Mouse (Mus musculus): Measurements from ENCODE around the gene Fam131a.

Fam131a gene

DNA sequence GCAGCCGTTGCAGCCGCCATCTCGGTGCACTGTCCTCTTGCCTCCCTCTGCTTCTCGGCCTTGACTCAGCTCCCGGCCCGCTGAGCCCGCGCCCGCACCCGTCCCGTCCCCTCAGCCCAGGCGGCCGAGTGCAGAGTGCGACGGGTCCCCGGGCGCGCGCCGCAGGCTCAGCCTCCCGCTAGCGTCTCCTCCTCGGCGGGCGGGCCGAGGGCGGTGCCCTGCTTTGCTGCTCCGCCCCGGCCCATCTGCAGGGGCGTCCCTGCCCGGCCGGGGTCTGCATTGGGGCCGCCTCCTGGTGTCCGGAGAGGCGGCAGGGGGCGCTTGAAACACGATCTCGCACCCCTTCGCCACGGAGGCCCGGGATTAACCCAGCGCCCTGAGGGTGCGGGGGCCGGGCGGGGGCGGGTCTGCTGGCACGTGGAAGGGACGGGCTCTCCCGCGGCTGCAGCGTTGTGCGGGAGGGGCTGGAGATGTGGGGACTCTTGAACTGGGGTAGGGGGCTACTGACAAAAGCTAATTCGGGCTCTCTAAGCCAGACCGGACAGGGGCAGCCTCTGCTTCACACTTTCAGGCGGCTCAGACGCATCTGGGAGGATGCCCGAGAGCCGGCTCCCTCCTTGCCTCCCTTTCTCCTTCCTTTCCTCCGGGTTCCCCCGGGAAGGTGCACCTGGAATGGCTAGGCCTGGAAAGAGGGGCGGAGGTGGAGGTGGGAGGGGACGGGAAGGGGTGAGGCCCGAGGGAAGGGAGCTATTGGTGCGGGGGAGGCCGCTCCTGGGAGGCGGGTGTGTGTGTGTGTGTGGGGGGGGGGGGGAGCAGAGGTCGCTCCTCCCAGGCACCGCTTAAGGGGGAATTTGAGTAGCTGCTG, 23.2 kb downstream of the Fam131a start:
- peak; percentile 77 for DNase-seq (ENCODE audit: low read depth, low spot score)

DNA sequence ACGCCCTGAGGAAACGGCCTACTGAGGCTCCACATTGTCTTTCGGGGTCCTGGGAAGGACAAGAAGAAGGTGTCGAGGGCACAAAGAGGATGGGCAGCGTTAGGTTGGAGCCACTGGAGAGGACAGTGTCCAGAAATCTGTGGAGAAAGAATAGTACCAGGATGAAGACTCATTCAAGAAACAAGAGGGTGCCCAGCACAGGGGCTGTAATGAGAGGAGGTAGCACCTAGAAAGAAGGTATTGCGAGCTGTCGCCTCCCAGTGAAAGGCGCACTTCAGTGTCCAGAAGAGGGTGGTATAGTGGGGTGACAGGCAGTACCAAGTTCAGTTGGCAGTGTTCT, 23.8 kb downstream of the Fam131a start:
- no peak for DNase-seq (ENCODE audit: low read depth, low spot score)

DNA sequence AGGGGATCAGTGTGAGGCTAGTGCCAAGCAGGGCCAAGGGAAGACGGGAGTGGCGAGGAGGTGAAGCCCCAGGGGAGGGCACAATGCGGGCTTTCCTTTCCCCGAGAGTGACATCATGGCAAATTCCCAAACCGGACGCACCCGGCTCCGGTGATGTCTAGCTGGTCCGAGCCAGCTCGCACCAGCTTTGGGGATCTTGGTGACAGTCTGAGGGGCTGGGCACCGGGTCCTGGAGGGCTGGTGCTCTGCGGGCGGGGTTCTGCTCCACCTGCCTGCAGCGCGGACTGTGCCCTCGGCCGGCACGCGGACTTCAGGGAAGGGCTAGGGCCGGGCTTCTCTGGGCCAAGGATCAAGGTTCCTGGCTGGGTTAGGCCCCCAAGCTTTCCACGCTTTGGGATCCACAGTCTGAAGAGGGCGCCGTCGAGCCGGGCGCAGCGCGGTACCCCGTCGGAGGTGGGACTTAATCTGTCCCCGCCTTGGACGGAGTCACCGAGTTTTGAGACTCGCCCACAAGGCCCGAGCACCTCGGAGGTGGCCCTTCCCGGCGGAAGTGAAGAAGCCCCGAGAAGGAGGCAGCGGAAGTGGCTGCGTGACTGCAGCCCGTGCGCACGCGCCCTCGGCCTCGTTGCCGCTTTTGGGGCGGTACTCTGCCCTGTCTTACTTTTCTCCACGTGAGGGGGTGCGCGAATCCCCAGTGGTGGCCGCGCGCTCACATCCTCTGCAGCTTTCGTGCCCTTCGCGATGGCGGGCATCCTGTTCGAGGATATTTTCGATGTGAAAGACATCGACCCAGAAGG, 24.3 kb downstream of the Fam131a start, which contains the start of the genes Polr2h and Clcn2:
Gene Polr2h, plus strand, starts transcription at position 485 of the 797 bp plus-strand sequence.
Gene Clcn2, minus strand, starts transcription at position 566 of the 797 bp plus-strand sequence.
- peak; percentile 98 for DNase-seq (ENCODE audit: low read depth, low spot score)

DNA sequence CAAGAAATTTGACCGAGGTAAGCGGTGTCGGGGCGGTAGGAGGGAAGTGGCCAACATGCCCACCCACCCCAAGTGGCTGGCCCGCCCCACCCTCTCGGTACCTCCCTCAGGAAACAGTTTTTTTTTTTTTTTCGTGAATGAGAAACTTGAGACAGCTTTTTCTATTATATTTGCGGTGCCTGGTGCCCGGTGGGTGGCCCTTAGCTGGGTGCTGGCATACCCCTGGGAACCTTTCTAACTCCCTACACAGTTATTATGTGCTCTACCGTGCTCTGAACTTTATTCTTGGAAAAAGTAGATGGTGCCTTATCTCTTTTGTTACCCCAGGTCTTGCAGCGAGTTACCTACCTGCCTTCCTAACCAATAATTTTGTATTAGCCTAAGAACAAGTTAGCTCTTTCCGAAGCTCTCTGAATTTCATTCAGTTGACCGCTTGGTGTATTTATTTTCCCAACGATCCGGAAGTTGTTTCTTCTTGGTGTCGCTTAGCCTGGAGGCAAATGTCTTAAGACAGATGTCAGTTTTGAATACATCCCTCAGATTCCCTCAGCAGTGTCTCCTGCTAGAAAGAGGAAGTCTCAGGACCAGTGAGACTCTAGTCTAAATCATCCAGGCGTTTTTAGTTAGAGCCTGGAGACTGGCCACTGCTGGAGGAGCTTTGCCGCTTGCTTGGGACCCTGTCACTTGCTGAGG, 25.1 kb downstream of the Fam131a start:
- no peak for DNase-seq (ENCODE audit: low read depth, low spot score)

DNA sequence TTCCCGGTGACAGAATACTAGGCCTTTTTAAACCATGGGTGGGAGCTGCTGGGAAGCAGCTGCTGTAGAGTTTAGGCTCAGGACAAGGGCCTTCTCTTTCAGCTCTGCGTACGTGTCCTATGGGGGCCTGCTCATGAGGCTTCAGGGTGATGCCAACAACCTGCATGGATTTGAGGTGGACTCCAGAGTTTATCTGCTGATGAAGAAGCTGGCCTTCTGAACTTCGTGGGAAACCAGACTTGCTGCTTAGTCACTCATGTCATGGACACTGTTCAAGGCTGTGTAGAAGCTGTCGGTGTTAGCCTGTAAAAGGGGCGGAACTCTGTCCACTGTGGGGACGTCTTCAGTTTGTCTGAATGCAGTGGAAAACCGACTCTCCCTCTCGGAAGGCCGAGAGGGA, 28.8 kb downstream of the Fam131a start:
- no peak for DNase-seq (ENCODE audit: low read depth, low spot score)

DNA sequence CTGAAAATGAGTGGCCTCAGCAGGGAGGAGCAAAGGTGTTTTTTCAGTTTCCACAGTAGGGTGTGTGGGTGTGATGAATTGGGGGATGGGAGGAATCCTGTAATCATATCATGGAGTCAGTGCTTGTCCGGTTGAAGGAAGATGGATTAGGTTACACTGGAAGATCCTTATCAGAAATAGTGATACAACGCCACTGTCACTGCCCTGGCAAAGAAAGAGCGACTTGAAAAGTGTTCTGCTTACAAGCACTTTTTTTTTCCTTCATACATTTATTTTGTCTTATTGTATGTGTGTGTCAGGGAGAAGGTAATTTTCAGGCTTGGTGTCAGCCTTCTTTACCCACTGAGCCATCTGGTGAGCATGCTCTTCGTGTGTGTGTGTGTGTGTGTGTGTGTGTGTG, 29.7 kb downstream of the Fam131a start:
- no peak for DNase-seq (ENCODE audit: low read depth, low spot score)

DNA sequence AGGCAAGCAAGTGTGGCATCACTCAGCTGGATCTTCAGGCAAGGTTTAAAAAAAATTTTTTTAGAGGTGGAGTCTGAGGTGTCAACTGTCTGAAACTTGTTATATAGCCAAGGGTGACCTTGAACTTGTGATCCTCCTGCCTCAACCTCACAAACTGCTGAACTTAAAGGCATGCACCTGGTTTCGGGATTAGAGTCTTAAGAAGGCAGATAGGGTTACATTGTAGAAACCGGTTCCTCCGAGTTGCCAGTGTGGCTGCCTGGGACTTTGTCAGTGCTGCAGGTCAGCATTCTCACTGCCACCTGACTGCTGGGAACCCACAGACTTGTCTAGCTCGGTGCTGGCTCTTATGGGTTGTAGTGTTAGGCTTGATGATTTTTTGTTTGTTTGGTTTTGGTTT, 30.2 kb downstream of the Fam131a start:
- DNase-seq (ENCODE audit: low read depth, low spot score) = no peak

DNA sequence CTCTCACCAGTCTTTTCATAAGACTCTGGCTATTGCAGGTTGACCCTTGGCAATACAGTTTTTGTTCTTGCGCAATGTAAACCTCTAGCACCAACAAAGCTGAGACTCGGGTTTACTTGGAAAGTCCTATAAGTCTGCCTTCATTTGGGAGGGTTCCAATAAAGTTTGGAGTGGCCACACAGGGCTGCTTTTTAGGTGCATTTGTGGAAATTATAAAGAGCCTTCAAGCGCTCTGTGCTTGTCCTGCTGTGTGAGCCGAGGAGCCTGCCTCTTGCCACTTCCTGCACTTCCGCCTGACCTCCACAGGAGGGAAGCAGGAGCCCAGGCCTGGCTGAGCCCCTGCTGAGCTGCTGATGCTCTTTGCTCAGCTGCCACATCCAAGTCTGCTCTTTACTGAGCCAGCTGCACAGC, 31.3 kb downstream of the Fam131a start:
- DNase-seq (ENCODE audit: low read depth, low spot score) = peak; percentile 52

DNA sequence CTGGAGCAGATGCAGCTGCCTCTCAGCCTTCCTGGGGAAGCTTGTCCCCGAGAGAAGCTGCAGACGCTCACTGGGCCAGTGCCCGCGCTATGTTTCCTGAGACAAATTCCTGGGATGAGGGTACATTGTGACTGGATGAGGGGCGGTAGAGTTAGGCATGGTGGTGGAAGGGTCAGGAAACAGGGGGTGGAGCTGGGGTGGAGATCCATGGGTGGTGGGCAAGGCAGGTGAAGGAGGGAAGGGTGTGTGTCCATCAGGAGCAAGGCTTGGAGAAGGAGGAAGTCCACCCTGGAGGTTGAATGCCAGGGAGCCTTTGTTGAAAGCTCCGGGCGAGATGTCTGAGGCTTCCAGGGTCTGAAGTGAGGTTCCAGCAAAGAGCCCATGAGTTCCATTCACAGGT, 32.3 kb downstream of the Fam131a start:
- DNase-seq (ENCODE audit: low read depth, low spot score) = no peak

DNA sequence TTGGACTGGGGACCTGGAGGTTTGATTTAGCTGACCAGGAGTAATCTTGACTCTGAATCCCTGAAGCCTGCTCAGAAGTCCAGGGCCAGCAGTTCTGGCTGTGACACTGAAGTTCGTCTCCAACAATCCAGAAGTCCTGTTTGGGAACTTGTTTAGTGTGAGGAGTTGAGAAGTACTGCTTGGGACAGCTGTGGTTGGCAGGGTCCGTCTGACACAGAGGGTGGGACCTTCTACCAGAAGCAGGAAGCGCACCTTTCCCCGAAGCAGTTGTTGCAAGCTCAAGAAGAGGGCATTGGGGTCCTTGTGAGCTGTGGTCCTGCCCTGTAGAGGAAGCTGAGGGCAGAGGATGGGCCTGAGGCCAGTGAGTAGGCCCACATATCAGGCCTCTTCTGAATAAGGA, 32.7 kb downstream of the Fam131a start:
- DNase-seq (ENCODE audit: low read depth, low spot score) = no peak

DNA sequence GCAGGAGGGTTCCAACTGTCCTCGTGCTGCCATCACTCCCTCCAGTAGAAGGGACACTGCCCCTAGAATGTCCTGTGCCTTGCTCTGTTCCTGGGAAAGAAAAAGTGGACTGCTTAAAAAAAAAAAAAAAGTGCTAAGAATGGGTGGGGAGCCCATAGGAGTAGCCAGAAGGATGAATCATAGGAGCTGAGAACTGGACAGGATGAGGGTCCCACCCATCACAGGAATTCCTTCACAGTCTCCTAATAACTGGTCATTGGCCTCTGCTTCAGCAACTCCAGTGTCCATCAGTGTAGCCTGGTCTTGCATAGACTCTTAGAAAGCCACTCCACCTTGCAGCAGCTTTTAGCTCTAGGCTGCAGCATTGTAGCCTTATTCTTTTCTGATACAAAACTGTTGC, 33.3 kb downstream of the Fam131a start:
- DNase-seq (ENCODE audit: low read depth, low spot score) = no peak

DNA sequence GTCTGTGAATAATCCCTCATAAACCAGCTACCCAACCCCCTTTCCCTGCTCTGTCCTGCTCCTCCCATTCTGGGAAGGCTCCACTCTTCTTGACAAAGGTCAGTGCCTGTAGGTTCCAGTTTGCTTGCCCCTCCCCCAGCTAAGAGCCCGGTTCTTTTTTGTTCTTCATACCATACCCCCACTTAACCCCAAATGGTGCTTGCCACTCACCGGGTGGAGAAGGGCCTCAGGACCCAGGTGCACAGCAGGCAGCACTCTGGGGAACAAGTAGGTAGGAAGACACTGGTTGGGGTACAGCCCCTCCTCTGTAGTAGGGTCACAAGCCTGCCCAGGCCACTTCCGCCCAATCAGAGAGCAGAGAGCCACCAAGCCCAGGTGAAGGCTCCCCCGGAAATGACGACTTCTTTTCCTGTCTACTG, 37.3 kb downstream of the Fam131a start:
- no peak for DNase-seq (ENCODE audit: low read depth, low spot score)

DNA sequence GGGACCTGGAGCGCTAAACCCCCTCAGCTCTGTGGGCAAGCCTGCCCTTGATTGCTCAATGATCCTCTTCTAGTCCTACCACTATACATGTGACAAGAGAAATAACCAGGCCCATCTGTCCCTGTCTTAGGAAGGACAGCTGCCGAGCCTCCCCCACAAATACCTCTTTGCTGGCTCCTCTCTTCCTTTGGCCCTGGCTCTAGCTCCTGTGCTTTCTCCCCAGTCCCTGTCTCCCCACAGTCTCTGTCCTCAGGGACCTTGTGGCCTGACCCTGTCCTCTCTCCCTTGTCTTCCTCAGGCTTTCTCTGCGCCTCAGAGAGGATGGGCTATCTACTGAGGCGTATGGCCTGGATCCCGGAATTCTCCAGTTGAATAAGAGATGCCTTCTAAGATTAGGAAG, 38.6 kb downstream of the Fam131a start:
- no peak for DNase-seq (ENCODE audit: low read depth, low spot score)

DNA sequence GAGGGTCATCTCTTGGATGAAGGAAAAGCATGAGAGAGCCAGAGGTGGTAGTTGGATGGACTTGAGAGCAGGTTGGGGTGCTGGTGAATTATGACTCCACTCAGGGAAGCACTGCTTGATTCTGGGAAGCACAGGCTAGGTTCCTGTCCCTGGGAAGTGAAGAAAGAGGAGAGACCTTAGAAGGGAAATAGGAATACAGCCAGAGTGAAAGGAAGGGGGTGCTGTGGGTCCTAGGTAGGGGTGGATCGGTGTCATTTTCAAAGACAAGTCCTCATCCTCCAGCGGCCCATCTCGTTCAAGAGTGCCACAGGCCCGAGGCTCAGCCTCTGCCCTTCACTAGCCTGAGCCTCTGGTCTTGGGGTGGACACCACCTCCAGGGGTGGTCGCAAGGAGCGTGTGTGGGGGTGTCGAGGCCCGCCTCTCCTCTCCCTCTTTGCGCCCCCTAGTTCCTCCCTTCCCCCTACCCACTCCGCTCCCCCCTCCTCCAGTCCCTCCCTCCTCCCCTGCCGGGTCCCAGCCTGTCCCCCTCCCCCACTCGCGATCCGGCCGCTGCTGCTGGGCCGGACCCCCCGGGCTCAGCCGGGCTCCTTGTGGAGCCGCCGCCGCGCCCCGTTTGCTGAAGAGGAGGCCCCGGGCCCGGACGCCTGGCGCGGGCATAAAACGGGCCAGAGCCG, 39.3 kb downstream of the Fam131a start:
- no peak for DNase-seq (ENCODE audit: low read depth, low spot score)

DNA sequence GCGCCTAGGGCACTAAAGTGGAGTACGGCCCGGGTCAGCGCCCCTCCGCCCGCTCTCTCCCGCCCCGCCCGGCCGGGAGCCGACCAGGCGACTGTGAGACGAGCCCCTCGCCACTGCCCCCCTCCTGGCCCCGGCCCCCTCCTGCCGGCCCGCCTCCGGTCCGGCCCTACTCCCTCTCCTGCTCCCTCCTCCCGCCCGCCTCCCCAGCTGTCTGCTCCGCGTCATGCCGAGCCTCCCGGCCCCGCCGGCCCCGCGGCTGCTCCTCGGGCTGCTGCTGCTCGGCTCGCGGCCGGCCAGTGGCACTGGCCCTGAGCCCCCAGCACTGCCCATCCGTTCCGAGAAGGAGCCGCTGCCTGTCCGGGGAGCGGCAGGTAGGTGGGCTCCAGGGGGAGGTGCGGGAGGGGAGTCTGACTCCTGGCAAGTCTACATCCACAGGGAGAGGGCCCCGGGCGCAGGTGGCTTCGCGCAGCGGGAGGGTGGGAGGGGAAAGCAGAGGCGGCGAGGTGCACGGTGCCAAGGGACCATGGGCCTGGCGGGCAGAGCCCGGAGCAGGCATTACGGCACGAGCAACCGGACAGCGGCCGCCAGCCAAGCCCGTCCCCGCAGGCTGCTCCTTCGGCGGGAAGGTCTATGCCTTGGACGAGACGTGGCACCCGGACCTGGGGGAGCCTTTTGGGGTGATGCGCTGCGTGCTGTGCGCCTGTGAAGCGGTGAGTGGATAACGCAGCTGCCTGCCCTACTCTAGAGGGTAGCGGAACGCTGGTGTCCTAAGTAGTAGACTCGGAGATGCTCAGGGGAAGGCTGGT, 40.1 kb downstream of the Fam131a start, which contains the start of gene Chrd:
Gene Chrd, plus strand, starts transcription at position 203 of the 806 bp plus-strand sequence.
- peak; percentile 22 for DNase-seq (ENCODE audit: low read depth, low spot score)

DNA sequence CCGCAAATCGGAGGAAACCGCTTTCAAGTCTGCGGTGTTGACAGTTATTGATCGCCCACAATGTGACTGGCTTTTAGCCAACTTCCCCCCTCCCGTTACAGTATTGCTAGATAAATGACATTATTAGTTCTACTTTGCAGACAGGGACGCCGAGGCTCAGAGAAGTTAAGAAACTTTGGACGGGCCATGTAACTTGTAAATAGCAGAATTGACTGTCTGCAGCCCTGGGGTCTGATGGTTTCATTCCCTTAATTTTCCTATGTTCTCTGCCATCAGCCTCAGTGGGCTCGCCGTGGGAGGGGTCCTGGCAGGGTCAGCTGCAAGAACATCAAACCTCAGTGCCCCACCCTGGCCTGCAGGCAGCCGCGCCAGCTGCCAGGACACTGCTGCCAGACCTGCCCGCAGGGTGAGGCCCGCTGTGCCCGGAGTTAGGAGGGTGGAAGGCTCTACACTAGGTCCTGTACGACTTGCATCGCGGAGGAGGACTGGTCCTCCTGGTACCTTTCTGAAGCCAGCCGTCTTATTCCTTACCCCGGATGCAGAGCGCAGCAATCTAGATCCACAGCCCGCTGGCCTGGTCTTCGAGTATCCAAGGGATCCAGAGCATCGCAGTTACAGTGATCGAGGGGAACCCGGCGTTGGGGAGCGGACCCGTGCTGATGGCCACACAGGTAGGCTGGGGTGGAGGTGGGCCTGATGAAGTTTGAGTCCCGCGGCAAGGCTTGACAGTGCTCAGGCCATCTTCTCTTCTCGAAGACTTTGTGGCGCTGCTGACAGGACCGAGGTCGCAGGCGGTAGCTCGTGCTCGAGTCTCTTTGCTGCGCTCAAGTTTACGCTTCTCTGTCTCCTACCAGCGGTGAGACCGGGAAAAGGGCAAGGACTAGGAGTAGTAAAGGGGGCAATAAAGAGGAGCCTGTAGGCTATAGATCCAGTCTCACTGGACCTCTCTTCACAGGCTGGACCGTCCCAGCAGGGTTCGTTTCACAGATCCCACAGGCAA, 41.0 kb downstream of the Fam131a start, which contains the start of gene Thpo:
Gene Thpo, minus strand, starts transcription at position 781 of the 1,000 bp plus-strand sequence.
- DNase-seq (ENCODE audit: low read depth, low spot score) = no peak

DNA sequence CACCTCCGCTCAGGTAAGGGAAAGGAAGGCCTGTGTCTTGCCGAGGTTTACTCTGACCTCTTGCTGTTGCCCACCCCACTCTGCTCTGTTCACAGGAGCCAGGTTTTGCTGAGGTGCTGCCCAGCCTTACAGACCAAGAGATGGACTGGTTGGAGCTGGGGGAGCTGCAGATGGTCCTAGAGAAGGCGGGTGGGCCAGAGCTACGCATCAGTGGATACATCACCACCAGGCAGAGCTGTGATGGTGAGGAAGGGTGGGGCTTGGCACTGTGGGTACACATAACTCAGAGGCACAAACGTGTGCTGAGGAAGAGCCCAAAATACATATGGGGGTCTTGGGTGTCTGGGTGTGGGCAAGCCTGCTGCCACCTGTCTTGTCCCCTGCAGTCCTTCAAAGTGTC, 42.6 kb downstream of the Fam131a start:
- DNase-seq (ENCODE audit: low read depth, low spot score) = no peak

DNA sequence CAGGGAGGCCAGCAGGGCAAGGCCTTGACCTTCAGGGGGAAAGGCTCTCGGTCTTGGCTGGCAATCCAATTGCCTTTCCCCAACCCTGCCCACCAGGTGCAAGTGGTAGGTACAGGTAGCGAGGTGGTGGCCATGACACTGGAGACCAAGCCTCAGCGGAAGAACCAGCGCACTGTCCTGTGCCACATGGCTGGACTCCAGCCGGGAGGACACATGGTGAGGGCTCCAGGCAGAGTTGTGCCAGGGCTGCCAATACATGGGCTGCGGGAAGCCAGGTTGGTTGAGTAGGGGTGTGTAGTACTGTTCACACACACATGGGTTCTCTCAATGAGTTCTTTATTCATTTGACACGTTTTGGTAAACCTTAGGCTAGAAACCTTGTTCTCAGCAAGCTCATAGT, 43.1 kb downstream of the Fam131a start:
- DNase-seq (ENCODE audit: low read depth, low spot score) = no peak

DNA sequence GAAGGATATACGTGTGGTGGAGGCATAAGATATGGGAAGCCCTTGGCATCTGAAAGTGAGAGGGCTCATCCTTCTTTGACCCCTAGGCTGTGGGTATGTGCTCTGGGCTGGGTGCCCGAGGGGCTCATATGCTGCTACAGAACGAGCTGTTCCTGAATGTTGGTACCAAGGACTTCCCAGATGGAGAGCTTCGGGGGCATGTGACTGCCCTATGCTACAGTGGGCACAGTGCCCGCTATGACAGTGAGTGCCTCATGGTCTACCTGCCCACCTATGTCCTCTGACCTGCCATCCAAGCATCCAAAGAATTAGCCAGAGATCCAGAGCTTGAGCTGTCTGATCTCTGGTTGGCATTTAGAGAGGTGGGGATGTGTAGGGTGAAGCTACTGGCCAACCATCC, 43.8 kb downstream of the Fam131a start:
- no peak for DNase-seq (ENCODE audit: low read depth, low spot score)

Data from CD4-positive, CD25-positive, alpha-beta regulatory T cell, adult 2 months (primary cell).